Mouse (Mus musculus) forebrain, embryonic 15.5 days (tissue): Measurements from ENCODE around the gene Tsc22d1. TPM values are rescaled to one million over a fixed set of nuclear protein-coding genes. Genes with fewer than 3 reads are reported as not detected.

Experiments
- ATAC-seq: fragments of 200-750 bp; cut with Nextera tagmentation; replicated peaks from 2 replicates; pipeline ENCODE4 v1.8.0; 2017; ENCODE audit warnings: mild to moderate bottlenecking, moderate TSS enrichment, moderate library complexity
- H3K27ac ChIP-seq: fragments of 300-500 bp; sonication (generic); replicated peaks from 2 replicates; pipeline ENCODE4 v1.5.1; 2015; ENCODE audit warnings: mild to moderate bottlenecking, inconsistent platforms
- H3K27me3 ChIP-seq: fragments of 300-500 bp; sonication (generic); 2 replicates; pipeline ENCODE4 v1.6.1; 2015; ENCODE audit warnings: inconsistent platforms
- H3K36me3 ChIP-seq: fragments of 300-500 bp; sonication (generic); 2 replicates; pipeline ENCODE4 v1.6.1; 2015; ENCODE audit warnings: mild to moderate bottlenecking, inconsistent platforms
- H3K4me1 ChIP-seq: fragments of 300-500 bp; sonication (generic); 2 replicates; pipeline ENCODE4 v1.6.1; 2015; ENCODE audit warnings: inconsistent platforms
- H3K4me2 ChIP-seq: fragments of 300-500 bp; sonication (generic); replicated peaks from 2 replicates; pipeline ENCODE4 v1.6.1; 2015; ENCODE audit warnings: mild to moderate bottlenecking, inconsistent platforms
- H3K4me3 ChIP-seq: fragments of 300-500 bp; sonication (generic); 2 replicates; pipeline ENCODE4 v1.5.1; 2015; ENCODE audit warnings: mild to moderate bottlenecking, inconsistent platforms
- H3K9ac ChIP-seq: fragments of 300-500 bp; sonication (generic); replicated peaks from 2 replicates; pipeline ENCODE4 v1.6.1; 2015; ENCODE audit warnings: mild to moderate bottlenecking, inconsistent platforms
- H3K9me3 ChIP-seq: fragments of 300-500 bp; sonication (generic); 2 replicates; pipeline ENCODE4 v1.6.1; 2016; ENCODE audit warnings: inconsistent platforms
- whole genome bisulfite sequencing: fragments of 180-500 bp; shearing (Covaris S2); methylation state at CpG from one replicate; pipeline ENCODE4 v1.1.7; 2015; ENCODE audit warnings: mixed read lengths; 5-methylcytosine and 5-hydroxymethylcytosine counted together
- polyA plus RNA-seq: library from polyadenylated mRNA; unstranded; fragments of >200 nt; fragmentation: Nextera tagmentation; extraction: Ambion mirVana; gene quantifications from 2 replicates; pipeline ENCODE4 v1.2.1, GENCODE M21; 2015

Gene Tsc22d1
- polyA plus RNA-seq, 1 experiment from 2014 or later, result 711 TPM

DNA sequence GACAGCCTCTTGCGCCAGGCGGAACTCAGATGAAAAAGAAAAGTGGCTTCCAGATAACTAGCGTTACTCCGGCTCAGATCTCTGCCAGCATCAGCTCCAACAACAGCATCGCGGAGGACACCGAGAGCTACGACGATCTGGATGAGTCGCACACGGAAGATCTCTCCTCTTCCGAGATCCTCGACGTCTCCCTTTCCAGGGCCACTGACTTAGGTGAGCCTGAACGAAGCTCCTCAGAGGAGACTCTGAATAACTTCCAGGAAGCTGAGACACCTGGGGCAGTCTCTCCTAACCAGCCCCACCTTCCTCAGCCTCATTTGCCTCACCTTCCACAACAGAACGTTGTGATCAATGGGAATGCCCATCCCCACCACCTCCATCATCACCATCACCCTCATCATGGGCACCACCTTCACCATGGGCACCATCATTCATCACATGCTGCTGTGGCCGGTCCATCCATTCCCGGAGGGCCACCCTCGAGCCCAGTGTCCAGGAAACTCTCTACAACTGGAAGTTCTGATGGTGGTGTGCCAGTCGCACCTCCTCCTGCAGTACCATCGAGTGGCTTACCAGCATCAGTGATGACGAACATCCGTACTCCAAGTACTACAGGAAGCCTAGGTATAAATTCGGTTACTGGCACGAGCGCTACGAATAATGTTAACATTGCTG is 1.7 kb downstream of the Tsc22d1 start:
- ATAC-seq, result no peak
- no peaks in the 10 kb centered on the region for H3K9me3 ChIP-seq
- peaks cover 22% of the 10 kb centered on the region for H3K36me3 ChIP-seq
- peak overlapping the region; percentile 99 for H3K9ac ChIP-seq
- H3K4me3 ChIP-seq, result peak overlapping the region; percentile 81
- peaks cover 56% of the 10 kb centered on the region for H3K4me1 ChIP-seq
- H3K4me2 ChIP-seq, result peak overlapping the region; percentile 91
- H3K27me3 ChIP-seq, result no peaks in the 10 kb centered on the region
- H3K27ac ChIP-seq, result peak overlapping the region; percentile 100
- 41% methylated on average over 27 of the region's 27 CpGs for WGBS

- Histone ChIP-seq H3K36me3 (peaks cover 25% of the 10 kb centered on the region), H3K27me3 (no peaks in the 10 kb centered on the region), H3K4me3 (peak overlapping the region; percentile 81), H3K9me3 (no peaks in the 10 kb centered on the region), H3K4me1 (peaks cover 64% of the 10 kb centered on the region), H3K9ac (peak overlapping the region; percentile 99; the same call in 1 of the 2 replicates), H3K27ac (0 out of 2 replicates have a peak overlapping the region, but pooled peaks have one; percentile 3), H3K4me2 (peak overlapping the region; percentile 91)
- 89% methylated on average over 17 of the region's 17 CpGs for WGBS
- no peak for ATAC-seq
Observed at GRCm38 (mm10) chr14:76417346-76417745, 2.6 kb downstream of the Tsc22d1 start.

DNA sequence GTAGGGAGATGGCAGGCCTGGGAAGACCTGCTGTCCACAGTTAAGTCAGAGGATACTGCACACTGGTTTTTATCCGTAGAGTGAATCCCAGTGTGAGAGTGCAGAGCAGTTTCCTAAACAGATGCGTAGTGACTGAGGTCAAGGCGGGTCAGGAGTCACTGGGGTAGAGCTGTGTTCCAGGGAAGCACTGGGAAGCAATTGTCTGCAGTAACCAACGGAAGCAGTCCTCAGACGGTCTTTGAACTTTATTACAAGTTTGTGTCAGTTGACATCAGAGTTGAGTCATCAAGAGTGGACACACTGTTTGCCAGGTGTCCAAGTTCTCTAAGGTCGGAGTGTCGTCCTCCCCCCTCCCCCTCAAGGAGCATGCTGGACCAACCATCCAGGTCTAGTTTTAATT is 6.0 kb downstream of the Tsc22d1 start:
- H3K36me3 ChIP-seq, result peaks cover 43% of the 10 kb centered on the region
- H3K9me3 ChIP-seq, result no peaks in the 10 kb centered on the region
- ATAC-seq, result no peak
- H3K4me2 ChIP-seq, result peak overlapping the region; percentile 61
- H3K9ac ChIP-seq, result 0 out of 2 replicates have a peak overlapping the region, but pooled peaks have one; percentile 11
- H3K4me1 ChIP-seq, result peaks cover 82% of the 10 kb centered on the region
- 61% methylated on average over 7 of the region's 7 CpGs for WGBS
- peak overlapping the region; percentile 32 for H3K4me3 ChIP-seq
- no peaks in the 10 kb centered on the region for H3K27me3 ChIP-seq
- H3K27ac ChIP-seq, result no peak overlapping the region

- no peak overlapping the region for H3K27ac ChIP-seq
- ATAC-seq, result no peak
- H3K4me2 ChIP-seq, result peak overlapping the region; percentile 61
- WGBS, result 77% methylated on average over 4 of the region's 4 CpGs
- H3K27me3 ChIP-seq, result no peaks in the 10 kb centered on the region
- no peak overlapping the region for H3K9ac ChIP-seq
- no peaks in the 10 kb centered on the region for H3K9me3 ChIP-seq
- peaks cover 48% of the 10 kb centered on the region for H3K36me3 ChIP-seq
- peaks cover 86% of the 10 kb centered on the region for H3K4me1 ChIP-seq
- peak overlapping the region; percentile 32 for H3K4me3 ChIP-seq
Observed at GRCm38 (mm10) chr14:76421162-76421561, 6.4 kb downstream of the Tsc22d1 start.

GRCm38 (mm10) chr14:76425422-76425821 is 10.7 kb downstream of the Tsc22d1 start:
- H3K9ac ChIP-seq, result no peak overlapping the region
- no peak overlapping the region for H3K27ac ChIP-seq
- peaks cover 70% of the 10 kb centered on the region for H3K4me1 ChIP-seq
- H3K9me3 ChIP-seq, result no peaks in the 10 kb centered on the region
- H3K4me2 ChIP-seq, result no peak overlapping the region
- 91% methylated on average over 7 of the region's 7 CpGs for WGBS
- H3K36me3 ChIP-seq, result peaks cover 41% of the 10 kb centered on the region
- H3K27me3 ChIP-seq, result no peaks in the 10 kb centered on the region
- ATAC-seq, result no peak
- H3K4me3 ChIP-seq, result no peak overlapping the region

DNA sequence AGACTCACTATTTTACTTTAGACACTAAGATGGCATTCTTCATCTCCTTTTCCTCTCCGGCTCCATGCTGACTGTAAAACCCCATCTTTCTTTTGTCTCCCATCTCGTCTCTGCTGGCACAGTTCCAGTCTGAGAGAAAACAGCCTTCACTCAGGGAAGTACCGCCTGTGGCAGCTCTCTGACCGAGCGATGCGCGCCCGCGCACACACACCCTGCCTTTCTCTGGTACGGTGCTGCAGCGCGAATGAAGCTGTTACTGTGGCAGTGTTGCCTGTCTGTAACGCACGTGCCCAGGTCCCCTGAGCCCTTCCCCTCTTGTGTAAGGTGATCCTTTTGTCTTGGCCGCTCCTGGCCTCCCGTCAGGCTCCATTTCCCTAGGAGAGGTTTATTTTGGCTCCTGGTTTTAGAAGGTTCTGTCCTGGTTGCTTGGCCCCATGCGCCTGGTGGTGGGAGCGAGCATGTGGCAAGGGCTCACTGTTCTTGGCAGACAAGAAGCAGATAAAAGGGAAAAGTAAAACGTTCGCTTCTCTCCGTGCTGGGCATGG is 11.3 kb downstream of the Tsc22d1 start:
- H3K9ac ChIP-seq, result no peak overlapping the region
- no peak overlapping the region for H3K4me3 ChIP-seq
- no peak overlapping the region for H3K4me2 ChIP-seq
- H3K27me3 ChIP-seq, result no peaks in the 10 kb centered on the region
- ATAC-seq, result peak; percentile 65
- H3K27ac ChIP-seq, result no peak overlapping the region; the same call in 1 of the 2 replicates
- 73% methylated on average over 21 of the region's 21 CpGs for WGBS
- H3K36me3 ChIP-seq, result peaks cover 38% of the 10 kb centered on the region
- H3K4me1 ChIP-seq, result peaks cover 66% of the 10 kb centered on the region
- no peaks in the 10 kb centered on the region for H3K9me3 ChIP-seq

- H3K9me3 ChIP-seq, result no peaks in the 10 kb centered on the region
- 96% methylated on average over 2 of the region's 2 CpGs for WGBS
- H3K4me2 ChIP-seq, result no peak overlapping the region
- peaks cover 33% of the 10 kb centered on the region for H3K36me3 ChIP-seq
- peaks cover 57% of the 10 kb centered on the region for H3K4me1 ChIP-seq
- H3K9ac ChIP-seq, result no peak overlapping the region
- no peaks in the 10 kb centered on the region for H3K27me3 ChIP-seq
- no peak for ATAC-seq
- no peak overlapping the region for H3K4me3 ChIP-seq
- H3K27ac ChIP-seq, result no peak overlapping the region
Observed at GRCm38 (mm10) chr14:76428855-76429254, 14.1 kb downstream of the Tsc22d1 start.

DNA sequence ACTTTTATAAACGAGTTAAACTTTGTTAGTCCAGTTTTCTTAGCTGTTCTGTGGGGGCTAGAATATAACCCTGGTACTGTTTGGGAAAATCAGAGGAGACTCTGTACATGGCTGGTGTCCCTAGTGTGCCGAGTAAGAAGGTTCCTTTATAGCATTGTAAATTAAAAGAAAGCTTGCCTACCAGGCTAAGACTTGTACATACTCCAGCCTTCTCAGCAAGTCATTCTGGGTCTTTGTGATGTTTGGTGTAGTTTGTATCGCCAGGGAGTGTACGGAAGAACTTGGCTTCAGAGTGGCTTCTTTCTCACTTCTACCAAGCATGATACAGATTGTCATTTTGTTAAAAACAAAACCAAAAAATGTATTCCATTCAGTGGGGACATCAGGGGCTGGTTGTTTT is 17.2 kb downstream of the Tsc22d1 start:
- H3K4me2 ChIP-seq, result no peak overlapping the region
- WGBS, result 62% methylated on average over 4 of the region's 4 CpGs
- no peak overlapping the region for H3K9ac ChIP-seq
- H3K4me3 ChIP-seq, result no peak overlapping the region
- H3K27ac ChIP-seq, result peak overlapping the region; percentile 76
- peak; percentile 53 for ATAC-seq
- no peaks in the 10 kb centered on the region for H3K9me3 ChIP-seq
- no peaks in the 10 kb centered on the region for H3K27me3 ChIP-seq
- peaks cover 39% of the 10 kb centered on the region for H3K4me1 ChIP-seq
- peaks cover 14% of the 10 kb centered on the region for H3K36me3 ChIP-seq

DNA sequence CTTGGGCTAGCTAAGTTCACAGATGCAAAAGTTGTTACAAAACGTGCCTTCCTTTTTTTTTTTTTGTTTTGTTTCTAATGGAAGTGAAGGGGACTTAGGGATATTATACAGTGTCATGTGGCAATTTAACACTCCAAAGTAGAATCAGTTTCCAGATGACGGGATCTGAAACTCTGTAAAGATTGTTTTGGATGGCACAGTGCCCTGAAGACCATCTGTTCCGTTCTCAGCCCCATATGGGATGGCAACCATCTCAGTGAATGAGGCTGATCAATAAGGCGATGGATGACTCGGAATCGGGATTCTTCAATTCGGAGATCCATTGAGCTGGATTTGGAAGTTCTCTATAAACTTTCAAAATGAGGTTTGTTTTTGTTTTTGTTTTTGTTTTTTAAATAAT is 17.6 kb downstream of the Tsc22d1 start:
- no peaks in the 10 kb centered on the region for H3K9me3 ChIP-seq
- H3K4me1 ChIP-seq, result peaks cover 39% of the 10 kb centered on the region
- no peak overlapping the region for H3K4me2 ChIP-seq
- peak; percentile 83 for ATAC-seq
- peaks cover 14% of the 10 kb centered on the region for H3K36me3 ChIP-seq
- no peak overlapping the region for H3K4me3 ChIP-seq
- no peaks in the 10 kb centered on the region for H3K27me3 ChIP-seq
- H3K9ac ChIP-seq, result no peak overlapping the region
- 49% methylated on average over 7 of the region's 7 CpGs for WGBS
- peak overlapping the region; percentile 76 for H3K27ac ChIP-seq

DNA sequence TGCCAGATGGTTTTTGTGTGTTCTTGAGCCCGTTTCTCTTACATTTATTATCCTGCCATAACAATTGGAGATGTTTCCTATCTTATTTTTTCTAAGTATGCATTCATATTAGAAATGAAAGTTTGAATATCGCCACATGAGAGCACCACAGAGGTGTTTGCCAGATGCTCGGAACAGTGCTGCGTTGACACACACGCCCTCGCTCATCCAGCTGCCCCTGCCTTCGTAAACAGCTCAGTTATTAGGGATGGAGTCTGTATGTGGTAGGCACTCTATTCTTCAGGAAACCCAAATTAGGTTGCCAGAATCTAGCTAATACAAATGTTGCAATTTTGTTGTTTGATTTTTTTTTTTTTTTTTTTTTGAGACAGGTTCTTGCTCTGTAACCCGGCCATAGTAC is 18.1 kb downstream of the Tsc22d1 start:
- peak overlapping the region; percentile 76 for H3K27ac ChIP-seq

GRCm38 (mm10) chr14:76442160-76442559 is 27.4 kb downstream of the Tsc22d1 start:
- Histone ChIP-seq H3K27ac (no peak overlapping the region), H3K4me3 (no peak overlapping the region), H3K4me1 (no peaks in the 10 kb centered on the region), H3K9ac (no peak overlapping the region), H3K9me3 (no peaks in the 10 kb centered on the region), H3K36me3 (peaks cover 27% of the 10 kb centered on the region), H3K27me3 (no peaks in the 10 kb centered on the region), H3K4me2 (no peak overlapping the region)
- ATAC-seq, result no peak
- 84% methylated on average over 10 of the region's 10 CpGs for WGBS

More for the DNA sequence above, 18.1 kb downstream of the Tsc22d1 start:
- 73% methylated on average over 8 of the region's 8 CpGs for WGBS
- Histone ChIP-seq H3K36me3 (peaks cover 9% of the 10 kb centered on the region), H3K4me3 (no peak overlapping the region), H3K4me1 (peaks cover 34% of the 10 kb centered on the region), H3K9ac (no peak overlapping the region), H3K4me2 (no peak overlapping the region), H3K27me3 (no peaks in the 10 kb centered on the region), H3K9me3 (no peaks in the 10 kb centered on the region)
- no peak; the same call in 1 of the 2 replicates for ATAC-seq

- no peak overlapping the region for H3K27ac ChIP-seq
- no peaks in the 10 kb centered on the region for H3K9me3 ChIP-seq
- no peak overlapping the region for H3K4me2 ChIP-seq
- peaks cover 28% of the 10 kb centered on the region for H3K4me1 ChIP-seq
- ATAC-seq, result no peak
- H3K9ac ChIP-seq, result no peak overlapping the region
- H3K27me3 ChIP-seq, result no peaks in the 10 kb centered on the region
- H3K36me3 ChIP-seq, result peaks cover 4% of the 10 kb centered on the region; the same call in 1 of the 2 replicates
- H3K4me3 ChIP-seq, result no peak overlapping the region
- 69% methylated on average over 4 of the region's 4 CpGs for WGBS
Observed at GRCm38 (mm10) chr14:76448987-76449386, 34.2 kb downstream of the Tsc22d1 start.
